Mouse (Mus musculus): ENCODE measurements around the gene Kcnab2. TPM values are rescaled to one million over a fixed set of nuclear protein-coding genes. Genes with fewer than 3 reads are reported as not detected.
A peak's percentile ranks its signal among the peaks of the same experiment; 100 is the strongest.

Kcnab2 gene
- total RNA-seq (2021) = 1 to 10 TPM; 2.1 to 3.4 TPM

DNA sequence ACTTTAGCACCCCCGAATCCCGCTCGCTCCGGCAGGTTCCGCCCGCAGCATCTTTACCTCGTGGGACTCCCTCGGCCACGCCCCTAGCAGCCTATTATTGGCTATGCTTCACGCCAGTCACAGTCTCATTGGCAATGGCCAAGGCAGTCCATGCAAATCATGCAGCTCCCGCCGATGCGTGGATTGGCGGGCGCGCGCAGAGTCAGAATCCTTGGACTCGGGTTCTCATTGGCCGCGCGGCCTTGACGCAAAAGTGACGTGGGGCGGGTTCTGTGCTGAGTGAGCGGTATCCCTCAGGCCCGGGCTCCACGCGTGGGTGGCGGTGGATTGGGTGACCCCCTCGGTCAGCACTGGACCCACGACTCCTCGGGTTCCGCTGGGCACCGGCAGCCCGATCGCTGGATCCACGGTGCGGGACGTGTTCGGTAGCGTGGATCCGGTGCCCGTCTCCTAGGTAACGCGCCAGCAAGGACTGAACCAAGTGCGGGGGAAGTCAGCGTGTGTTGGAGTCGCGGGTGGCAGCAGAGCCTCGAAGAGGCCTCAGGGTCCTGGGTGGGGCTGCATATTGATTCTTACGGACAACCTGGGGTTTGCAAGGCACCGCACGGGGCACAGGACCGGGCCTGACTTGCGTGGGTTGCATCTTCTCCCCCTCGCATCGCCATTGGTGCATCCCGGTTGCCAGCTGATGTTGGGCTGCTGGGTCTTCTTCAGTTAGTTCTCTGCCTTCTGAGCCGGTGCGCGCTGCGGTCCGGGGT is at the start of gene Kcnab2:
Gene Kcnab2 (minus strand): TSS at position 406 of the 758 bp plus-strand sequence.
- peak; percentile 96 for DNase-seq (ENCODE audit: low spot score)
- intact Hi-C loops (cut with DNase I) = no loop called here

DNA sequence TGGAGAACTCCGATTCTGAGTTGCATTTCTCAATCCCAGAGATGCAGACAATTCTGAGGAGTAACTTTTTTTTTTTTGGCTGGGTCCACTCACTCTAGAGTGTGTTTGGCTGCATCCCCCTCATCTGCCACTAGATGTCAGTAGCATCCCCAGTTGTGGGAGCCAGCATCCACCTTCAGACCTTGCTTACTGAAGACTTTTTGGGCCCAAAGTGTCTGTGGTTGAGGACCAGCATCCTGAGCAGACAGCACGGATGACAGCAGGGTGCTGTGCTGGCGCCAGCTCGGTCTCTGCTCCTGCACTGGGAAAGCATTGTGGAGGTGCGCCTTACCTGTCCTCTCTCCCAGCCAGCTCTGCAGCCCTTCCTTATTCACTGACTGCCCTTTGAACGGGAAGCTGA is 42.4 kb upstream of the Kcnab2 start:
- DNase-seq (ENCODE audit: low spot score) = no peak
- intact Hi-C loops (cut with DNase I) = no loop called here

DNA sequence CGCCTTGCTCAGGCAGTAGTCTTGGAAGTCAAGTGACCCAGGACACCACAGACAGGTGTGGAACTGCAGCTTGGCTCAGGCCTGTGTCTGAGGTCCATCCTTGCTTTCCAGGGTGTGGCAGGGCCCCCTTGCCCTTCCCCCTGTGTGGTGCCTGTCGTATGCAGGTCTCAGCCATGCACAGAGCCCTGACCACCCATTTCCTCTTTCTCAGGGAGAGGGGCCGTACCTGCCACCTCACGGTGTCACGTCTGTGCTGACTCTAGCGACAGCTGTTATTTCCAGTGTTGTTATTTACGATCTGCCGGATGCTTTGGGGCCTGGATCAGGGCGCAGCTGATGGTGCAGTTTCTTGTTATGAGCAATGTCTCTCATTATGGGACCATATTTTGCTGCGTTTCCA is 41.4 kb upstream of the Kcnab2 start:
- intact Hi-C loops (cut with DNase I) = no loop called here
- no peak for DNase-seq (ENCODE audit: low spot score)

DNA sequence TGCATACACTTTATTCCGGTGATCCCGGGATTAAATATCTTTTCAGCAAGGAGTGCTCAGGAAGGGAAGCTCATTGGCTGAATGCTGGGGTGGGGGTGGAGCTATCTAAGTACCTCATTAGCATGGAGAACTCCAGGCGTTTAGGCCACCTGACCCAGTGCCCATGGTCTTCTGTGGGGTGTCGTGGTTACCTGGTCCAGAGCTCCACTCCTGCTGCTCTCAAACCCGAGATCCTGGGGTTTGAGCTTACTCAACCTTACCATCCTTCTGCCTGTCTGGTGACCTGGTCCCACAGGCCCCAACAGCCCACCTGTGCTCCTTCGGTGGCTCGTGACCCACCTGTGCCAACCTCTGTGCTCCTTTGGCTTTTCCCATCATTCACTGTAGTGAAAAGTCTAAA is 37.2 kb upstream of the Kcnab2 start:
- intact Hi-C loops (cut with DNase I) = no loop called here

DNA sequence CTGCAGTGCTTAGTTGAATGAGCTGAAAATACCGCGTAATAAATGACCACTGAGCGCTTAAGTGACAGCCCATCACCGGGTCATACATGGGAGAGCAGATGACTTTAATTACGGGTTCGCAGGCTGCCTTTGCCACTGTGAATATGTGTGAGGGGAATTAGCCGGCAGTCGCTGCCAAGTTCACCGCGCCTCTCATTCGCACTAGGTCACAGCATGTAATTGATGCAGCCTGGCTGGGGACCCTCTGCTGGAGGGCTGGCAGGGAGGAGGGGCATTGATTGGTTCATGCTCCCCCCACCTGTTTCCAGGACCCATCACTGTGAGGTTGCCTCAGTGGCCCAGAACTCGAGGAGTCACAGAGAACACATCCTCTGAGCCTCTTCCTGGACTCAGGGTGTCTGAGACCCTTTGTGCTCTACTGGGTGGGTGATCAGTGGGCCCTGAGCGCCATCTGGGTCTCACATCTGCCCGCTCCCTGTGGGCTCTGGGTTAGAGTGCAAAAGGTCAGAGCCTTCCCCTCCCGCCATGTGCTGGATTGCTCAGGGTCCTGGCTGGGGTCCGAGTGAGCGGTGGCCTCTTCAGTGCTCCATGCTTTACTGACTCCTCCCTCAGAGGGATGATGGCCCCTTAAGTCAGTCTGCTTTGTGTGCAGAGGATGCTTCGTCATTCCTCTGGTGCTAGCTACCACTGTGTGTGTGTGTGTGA is 34.7 kb upstream of the Kcnab2 start:
- intact Hi-C loops (cut with DNase I) = no loop called here
- DNase-seq (ENCODE audit: low spot score) = no peak

More for the DNA sequence above, 37.2 kb upstream of the Kcnab2 start:
- no peak for DNase-seq (ENCODE audit: low spot score)

DNA sequence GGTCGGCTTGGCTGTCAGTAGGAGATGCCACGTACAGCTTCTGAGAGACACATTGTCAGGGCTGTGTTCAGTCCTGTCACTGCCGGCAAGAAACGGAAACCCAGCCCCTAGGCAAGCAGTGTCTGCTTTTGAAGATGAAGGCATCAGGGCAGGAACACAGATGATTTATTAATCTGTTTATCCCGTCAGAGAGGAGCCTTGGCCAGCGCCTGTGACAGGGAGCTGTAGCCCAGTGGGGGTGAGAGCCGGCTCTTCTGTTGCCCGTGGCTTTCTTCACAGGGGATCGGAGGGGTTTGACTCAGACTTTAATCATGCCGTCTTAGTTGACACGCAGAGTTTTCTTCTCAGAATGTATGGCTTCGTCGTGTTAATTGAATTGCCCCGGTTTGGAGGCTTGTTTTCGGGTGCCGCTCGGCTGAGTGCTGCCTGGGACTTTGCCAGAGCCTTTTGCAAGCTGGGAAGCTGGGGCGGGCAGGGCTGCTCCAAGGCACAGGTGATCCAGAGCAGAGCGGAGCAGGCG is 16.7 kb upstream of the Kcnab2 start:
- no peak for DNase-seq (ENCODE audit: low spot score)
- intact Hi-C loops (cut with DNase I) = loop anchor here (5.0 kb wide), 2 partner anchors 162 to 322 kb away; no protein-coding TSS in a partner anchor

DNA sequence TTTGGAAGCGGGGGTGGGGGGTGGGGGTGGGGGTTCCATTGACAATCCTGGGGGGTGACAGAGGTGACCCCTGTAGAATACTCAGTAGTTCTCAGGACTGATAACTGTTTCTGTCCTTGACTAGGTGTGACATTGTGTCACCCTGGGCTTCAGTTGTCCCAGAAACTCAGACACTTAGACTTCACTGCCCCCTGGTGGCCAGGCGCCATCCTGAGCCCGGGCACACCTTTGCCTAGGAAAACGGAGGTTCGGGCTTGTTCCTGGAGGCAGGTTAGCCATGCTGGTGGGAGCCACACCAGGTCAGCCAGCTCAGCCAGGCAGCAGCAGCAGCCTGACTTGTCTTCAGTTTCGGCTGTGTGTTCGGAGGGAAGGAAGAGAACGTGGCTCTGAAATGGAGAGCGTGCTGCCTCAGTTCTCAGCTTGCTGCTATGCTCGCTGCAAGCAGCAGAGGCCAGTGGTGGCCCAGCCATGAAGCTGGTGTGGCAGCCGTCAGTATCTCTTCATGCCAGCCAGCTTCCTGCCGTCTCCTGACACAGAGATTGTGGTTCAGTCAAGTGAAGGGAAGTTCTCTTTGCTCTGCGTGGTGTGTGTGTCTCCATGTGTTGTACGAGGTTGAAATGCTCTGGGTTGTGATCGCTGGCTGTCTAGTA is 13.7 kb upstream of the Kcnab2 start:
- intact Hi-C loops (cut with DNase I) = loop anchor here (5.0 kb wide), 2 partner anchors 159 to 319 kb away; no protein-coding TSS in a partner anchor
- no peak for DNase-seq (ENCODE audit: low spot score)

DNA sequence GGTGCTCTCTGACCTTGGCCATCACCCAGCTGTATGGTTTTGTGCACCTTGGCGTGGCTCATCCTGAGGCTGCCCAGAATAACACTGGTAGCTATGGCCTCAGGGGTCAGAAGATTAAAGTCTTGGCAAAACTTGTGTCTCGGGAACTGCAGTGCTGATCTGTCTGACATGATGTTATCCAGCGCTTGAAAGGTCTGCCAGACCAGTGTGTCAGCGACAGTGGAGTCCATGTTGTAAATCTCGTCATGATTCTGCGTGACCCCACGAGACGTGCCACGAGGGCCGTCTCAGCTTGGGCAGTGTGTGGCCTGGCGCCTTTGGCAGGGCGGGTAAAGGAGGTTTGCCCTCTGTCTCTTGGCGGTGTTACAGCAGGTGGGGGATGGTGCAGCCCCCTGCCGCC is 12.6 kb upstream of the Kcnab2 start:
- DNase-seq (ENCODE audit: low spot score) = no peak
- intact Hi-C loops (cut with DNase I) = loop anchor here (5.0 kb wide), 2 partner anchors 158 to 318 kb away; no protein-coding TSS in a partner anchor

DNA sequence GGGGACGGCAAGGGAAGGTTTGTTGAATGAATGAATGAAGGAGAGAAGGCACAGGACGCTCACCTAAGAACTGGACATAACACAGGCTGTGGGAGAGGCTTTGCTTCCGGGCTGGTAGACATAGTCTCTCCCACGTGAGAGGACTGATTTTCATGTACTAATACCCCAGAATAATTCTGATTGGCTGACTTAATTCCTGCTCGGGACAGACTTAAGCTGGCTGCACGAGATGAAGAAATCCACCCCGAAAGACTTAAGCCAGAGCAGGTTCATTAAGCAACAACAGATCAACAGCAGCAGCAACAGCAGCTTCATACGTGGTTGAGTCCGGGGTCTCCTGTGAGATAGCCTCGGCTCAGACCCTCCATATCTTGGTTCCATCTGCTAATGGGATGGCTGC is 10.4 kb upstream of the Kcnab2 start:
- intact Hi-C loops (cut with DNase I) = no loop called here
- no peak for DNase-seq (ENCODE audit: low spot score)

DNA sequence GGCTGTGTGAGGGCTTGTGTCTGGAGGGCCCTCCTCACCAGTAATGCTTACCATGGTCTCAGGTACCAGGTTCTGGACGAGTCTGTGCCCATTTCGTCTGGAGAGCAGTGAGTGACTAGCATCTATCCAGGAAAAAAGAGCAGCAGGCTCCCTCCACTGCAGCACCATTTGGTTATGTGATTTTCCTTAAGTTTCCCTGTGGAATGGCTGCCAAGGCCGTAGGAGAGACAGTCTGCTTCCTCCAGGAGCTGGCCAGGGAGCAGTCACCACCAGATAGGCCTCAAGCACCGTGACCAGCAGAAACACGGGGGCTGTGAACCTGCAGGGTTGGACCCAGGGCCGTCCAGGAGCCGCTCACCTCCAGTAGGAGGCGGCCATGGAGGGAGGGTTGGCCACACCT is 2.8 kb upstream of the Kcnab2 start:
- DNase-seq (ENCODE audit: low spot score) = no peak
- intact Hi-C loops (cut with DNase I) = no loop called here

DNA sequence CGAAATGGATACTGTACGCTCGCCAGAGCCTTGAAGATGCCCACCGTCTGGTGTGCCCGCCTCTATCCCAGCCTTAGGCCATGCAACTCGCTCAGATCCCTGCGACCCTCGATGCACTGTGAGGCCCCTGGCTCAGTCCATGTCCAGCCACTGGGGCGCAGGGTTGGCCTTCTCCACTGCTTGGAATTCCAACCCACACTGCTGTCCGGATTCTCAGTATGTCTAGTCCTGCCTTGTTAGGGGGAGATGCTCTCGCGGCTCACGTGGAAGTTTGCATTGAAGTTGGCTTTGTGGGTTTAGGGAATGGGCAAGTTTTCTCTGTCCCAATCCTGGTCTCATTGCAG is 525 bp upstream of the Kcnab2 start:
- intact Hi-C loops (cut with DNase I) = no loop called here
- DNase-seq (ENCODE audit: low spot score) = no peak

DNA sequence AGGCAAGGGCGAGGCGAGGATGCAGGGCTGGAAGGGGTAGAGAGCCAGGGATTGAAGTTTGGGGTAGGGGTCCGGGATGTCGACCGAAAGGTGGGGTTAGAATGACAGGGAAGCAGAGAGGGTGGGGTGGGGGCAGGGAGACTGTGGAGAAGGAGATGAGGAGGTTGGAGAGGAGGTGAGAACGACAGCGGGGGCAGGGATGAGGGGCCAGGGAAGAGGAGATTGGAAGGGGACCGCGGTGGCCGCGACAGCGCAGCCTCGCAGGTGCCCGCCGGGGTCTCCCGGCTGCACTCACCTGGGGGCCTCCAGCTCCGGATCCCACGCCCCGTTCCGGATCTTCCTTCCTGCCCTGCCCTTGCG is 585 bp downstream of the Kcnab2 start:
- intact Hi-C loops (cut with DNase I) = no loop called here
- no peak for DNase-seq (ENCODE audit: low spot score)

DNA sequence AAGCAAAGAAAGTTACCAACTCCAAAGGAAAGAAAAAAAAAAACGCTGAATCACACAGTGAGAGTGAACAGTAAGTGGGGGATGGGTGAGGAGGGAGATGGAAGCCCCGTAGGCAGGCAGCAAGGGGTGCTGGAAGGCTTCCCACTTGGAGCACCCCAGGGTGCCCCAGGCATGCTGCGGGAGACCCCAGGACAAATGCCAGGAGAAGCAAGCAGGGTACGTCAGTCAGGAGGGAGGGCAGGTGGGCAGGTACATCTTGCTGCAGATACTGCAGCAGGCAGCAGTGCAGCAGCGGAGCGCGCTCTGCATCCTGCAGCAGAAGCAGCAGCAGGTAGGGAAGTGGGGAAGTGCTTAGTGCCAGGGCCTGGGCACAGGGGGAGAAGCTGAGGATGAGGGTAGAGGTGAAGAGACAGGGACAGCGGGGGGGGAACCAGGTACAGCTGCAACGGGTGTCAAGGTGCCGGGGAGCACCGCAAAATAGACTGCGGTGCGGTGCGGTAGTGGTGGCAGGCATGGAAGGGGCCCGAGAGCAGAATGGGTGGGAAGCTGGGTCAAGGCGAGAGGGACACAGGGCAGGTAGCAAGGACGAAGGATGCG is 1.1 kb downstream of the Kcnab2 start, which contains the start of gene Nphp4:
Gene Nphp4 (plus strand): TSS at position 280 of the 597 bp plus-strand sequence.
- intact Hi-C loops (cut with DNase I) = no loop called here
- no peak for DNase-seq (ENCODE audit: low spot score)

DNA sequence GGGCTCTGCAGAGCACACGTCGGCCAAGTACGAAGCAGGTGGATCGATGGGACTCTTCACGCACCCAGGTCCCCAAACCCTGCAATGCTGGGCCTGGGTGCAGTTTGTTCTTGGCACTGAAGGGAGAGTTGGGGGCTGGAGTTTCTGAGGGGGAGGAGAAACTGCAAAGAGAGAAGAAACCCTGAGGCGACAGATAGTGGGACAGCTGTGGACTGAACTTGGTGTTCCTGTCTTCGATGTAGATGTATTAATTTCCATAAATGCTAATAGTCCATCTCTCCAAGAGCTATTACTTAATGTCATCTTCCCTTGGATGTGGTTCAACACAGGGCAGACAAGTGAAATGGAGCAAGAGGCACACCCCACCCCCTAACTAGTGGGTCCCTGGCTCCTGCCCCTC is 1.7 kb downstream of the Kcnab2 start:
- intact Hi-C loops (cut with DNase I) = no loop called here

DNA sequence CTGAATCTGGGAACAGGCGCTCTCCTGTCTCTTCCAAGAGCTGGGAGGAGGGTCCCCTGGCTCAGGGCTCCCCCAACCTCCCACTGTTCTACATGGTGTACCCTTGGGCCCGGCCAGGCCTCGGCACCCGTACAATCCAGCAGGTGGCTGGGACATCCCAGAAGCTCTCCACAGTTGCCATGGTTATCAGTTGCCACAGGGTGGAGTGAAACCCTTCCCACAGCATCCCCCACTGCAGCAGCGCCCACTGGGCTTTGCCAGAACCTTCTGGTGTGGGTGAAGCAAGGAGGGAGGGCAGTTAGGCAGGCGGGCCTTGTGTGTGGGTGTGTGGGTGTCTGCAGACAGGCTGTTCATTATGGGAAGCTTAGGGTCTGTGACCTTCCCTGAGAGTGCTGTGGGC is 9.7 kb downstream of the Kcnab2 start:
- intact Hi-C loops (cut with DNase I) = no loop called here
- DNase-seq (ENCODE audit: low spot score) = no peak

More for the DNA sequence above, 1.7 kb downstream of the Kcnab2 start:
- no peak for DNase-seq (ENCODE audit: low spot score)

DNA sequence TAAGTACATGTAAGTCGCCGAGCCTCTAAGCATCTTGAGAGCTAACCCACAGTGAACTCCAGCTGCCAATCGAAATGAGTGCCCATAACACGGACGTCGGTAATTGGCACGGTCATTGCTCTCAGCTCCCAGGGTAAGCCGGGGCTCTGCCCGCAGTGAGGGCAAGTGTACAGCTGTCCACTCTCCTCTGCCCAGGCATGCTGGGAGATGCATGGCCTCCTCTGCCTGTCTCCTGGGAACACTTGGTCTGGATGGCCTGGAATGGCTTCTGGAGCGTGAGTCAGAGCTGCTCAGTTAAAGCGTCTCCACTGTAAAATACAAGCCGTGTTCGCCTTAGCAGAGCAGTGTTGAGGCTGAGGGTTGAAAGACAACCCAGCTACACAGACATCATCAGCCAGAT is 11.1 kb downstream of the Kcnab2 start:
- intact Hi-C loops (cut with DNase I) = no loop called here
- no peak for DNase-seq (ENCODE audit: low spot score)

DNA sequence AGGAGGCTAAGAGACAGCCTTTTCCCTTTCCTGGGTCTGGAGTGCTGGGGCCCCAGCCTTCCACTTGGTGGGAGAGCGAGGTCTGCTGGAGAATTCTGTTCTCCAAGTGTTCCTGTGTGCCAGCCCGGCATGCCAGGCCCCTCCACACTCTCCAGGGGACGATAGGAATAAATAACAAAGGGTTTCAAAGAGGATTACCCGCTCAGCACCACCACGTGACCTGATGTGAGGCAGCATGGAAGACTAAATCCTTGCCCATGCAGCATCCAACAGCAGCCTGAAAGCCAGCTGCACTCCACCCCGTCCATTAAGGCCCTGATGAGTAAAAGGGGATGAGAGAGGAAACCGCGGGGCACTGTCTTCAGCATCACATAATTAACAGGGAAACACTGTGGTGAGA is 12.6 kb downstream of the Kcnab2 start:
- intact Hi-C loops (cut with DNase I) = no loop called here
- no peak for DNase-seq (ENCODE audit: low spot score)

DNA sequence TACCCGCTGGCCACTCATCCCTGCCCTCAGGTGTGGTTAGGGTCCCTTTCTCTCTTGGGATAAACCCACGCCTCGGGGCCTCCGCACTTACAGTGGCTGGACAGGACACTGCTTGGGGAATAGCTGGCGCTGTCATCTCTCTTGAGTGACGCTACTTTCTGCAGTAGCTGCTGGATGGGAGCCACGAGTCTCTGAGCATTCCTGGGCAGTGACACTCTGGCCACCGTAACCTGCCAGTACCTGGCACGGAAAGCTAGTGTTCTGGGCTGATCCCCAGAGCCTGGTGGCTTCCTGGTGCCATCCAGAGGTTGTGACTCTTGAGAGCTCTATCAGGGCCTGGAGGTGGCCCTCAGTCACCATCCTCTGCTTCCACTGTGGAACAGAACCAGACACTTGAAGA is 14.5 kb downstream of the Kcnab2 start:
- intact Hi-C loops (cut with DNase I) = no loop called here
- peak; percentile 26 for DNase-seq (ENCODE audit: low spot score)

DNA sequence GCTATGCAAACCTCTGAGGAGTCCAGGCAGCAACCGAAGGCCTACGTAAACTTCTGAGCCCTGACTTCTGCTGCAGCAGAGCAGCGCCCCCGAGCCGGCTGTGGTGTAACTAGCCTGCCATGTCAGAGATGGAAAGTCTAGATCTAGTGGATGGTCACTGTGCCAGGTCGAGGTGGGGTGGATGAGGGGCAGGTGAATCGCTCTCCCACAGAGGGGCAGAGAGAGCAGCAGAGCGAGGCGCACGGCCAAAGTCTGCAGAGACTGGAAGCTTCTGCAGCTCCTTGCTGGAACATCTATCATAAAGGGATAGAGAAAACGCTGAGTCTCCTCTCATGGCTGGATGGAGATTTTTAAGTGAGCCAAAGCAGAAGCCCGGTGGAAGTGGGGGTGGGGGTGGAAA is 15.2 kb downstream of the Kcnab2 start:
- DNase-seq (ENCODE audit: low spot score) = no peak
- intact Hi-C loops (cut with DNase I) = no loop called here

DNA sequence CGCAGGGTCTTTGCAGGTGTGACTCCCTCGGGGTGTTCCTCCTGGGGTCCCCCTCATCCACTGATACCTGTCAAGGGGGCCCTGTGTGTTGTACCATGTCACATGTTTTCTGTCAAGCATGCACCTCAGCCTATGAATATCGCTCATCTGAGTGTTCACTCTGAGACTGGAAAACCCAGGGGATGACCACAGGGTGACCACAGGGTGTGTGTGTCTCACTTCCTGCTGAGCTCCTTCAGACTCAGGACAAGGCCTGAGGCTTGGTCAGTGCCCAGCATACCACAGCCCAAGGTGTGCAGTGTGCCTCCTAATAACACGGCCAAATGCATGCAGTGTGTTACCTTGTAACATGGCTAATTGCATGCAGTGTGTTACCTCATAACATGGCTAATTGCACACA is 20.0 kb downstream of the Kcnab2 start:
- intact Hi-C loops (cut with DNase I) = no loop called here

More for the DNA sequence above, 20.0 kb downstream of the Kcnab2 start:
- DNase-seq (ENCODE audit: low spot score) = no peak

All from heart, postnatal 25 days (tissue).